Mouse (Mus musculus): Measurements from ENCODE around the gene Rnf187. TPM values are rescaled to one million over a fixed set of nuclear protein-coding genes. Genes with fewer than 3 reads are reported as not detected.

Rnf187 gene
- polyA plus RNA-seq, 1 experiment from 2014 or later = 381 TPM

DNA sequence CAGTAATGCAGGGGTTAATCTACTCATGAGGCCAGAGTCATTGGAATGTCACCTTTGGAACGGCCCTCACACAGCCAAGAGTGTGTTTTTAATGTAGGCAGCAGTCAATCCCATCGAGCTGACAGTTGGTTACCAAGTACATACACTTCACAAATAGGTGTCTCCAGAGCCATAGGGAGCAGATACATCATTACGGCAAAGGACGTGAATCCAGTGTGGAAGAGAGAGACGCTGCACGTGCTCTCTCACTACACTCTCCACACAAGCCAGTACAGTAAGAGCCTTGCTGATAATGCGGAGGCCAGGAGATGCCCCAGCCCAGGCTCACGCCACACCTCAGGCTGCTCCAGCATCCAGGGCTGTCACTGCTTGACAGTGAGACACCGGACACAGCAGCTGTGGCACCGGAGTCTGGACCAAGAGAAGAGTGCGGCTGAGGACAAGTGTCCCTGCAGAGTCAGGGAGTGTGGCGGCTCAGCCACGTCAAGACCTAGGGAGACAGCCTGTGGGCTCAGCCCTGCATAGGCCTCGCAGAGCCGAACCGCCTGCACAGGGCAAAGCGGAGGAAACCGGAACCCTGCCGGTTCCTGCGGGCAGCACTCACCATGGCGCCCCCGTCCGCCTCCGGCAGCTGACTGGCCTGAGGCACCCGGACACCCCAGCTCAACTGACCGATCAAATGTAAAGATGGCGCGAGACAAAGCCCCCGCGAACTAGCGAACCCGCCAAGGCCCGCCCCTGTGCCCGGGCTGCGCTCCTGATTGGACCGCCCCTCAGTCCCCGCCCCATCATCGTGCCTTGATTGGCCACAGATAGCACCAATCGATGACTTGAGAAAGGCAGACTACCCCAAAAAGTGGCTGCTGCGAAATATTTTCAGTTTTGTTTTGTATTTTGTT is 35.0 kb downstream of the Rnf187 start, which contains the start of gene Zfp39:
Gene Zfp39 (minus strand): TSS at position 715 of the 899 bp plus-strand sequence.
- Histone ChIP-seq H3K27ac (peak within 1 kb of the TSS; percentile 96), H3K9me3 (no peaks in the 10 kb centered on the region), H3K4me1 (replicated peaks) (peaks cover 13% of the 10 kb centered on the region), H3K27me3 (ENCODE audit: insufficient read depth, poor library complexity, severe bottlenecking) (no peaks in the 10 kb centered on the region), H3K4me3 (peak within 1 kb of the TSS; percentile 80), H3K36me3 (peaks cover 34% of the 10 kb centered on the region)
- peak; percentile 97 for DNase-seq (ENCODE audit: low spot score)
- WGBS = under 1% methylated on average over 40 of the region's 40 CpGs

DNA sequence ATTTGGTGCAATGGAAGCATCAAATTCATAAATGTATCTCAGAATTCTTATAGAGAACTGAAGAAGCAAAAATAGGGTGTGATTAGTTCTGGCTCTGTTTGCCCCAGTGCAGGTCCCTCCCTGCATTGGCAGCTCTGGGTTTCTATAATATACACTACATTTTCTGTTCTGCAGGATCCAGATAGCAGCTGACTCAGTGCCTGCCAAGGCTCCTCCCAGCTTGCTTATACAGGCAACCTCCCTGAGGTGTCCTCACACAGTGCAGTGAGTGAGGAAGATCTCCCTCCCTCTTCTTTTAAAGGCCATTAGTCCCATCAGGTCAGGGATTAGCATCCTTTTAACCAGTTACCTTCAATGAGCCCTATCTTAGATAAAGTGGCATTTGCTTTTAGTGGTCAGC is 37.6 kb downstream of the Rnf187 start:
- peaks cover 13% of the 10 kb centered on the region for H3K4me1 ChIP-seq (replicated peaks)
- H3K9me3 ChIP-seq = no peaks in the 10 kb centered on the region
- peaks cover 52% of the 10 kb centered on the region for H3K36me3 ChIP-seq
- H3K27ac ChIP-seq = no peak overlapping the region
- DNase-seq (ENCODE audit: low spot score) = no peak
- H3K4me3 ChIP-seq = no peak overlapping the region
- no peaks in the 10 kb centered on the region for H3K27me3 ChIP-seq (ENCODE audit: insufficient read depth, poor library complexity, severe bottlenecking)

DNA sequence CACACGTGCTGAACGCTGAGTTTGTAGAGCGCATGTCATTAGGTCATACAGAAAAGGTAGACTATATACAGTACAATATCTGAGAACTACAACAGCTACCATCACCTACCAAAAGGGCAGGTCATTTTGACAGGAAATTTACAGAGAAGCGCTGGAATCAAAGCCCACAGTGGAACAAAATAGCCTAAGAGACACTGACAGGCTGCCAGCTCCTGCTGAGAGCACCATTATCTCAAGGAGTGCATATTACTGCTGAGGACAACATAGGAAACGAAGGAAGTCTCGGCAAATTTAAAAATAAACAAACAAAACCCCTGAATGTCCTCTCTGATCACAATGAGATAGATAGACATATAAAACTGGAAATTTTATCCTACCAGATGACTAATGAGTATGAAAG is 41.2 kb downstream of the Rnf187 start:
- Histone ChIP-seq H3K4me1 (replicated peaks) (peaks cover under 1% of the 10 kb centered on the region; the same call in 1 of the 2 replicates), H3K27me3 (ENCODE audit: insufficient read depth, poor library complexity, severe bottlenecking) (no peaks in the 10 kb centered on the region), H3K27ac (no peak overlapping the region), H3K9me3 (no peaks in the 10 kb centered on the region), H3K36me3 (peaks cover 82% of the 10 kb centered on the region), H3K4me3 (no peak overlapping the region)
- 88% methylated on average over 6 of the region's 6 CpGs for WGBS
- DNase-seq (ENCODE audit: low spot score) = no peak

- DNase-seq (ENCODE audit: low spot score) = no peak
- Histone ChIP-seq H3K4me3 (no peak overlapping the region), H3K36me3 (peaks cover 87% of the 10 kb centered on the region), H3K27ac (no peak overlapping the region), H3K27me3 (ENCODE audit: insufficient read depth, poor library complexity, severe bottlenecking) (no peaks in the 10 kb centered on the region), H3K4me1 (replicated peaks) (no peaks in the 10 kb centered on the region), H3K9me3 (no peaks in the 10 kb centered on the region)
- WGBS = 79% methylated on average over 6 of the region's 6 CpGs
These were observed 44.3 kb downstream of the Rnf187 start for GRCm38 (mm10) chr11:58894456-58894855.

GRCm38 (mm10) chr11:58890511-58890910 is 48.2 kb downstream of the Rnf187 start:
- Histone ChIP-seq H3K9me3 (no peaks in the 10 kb centered on the region), H3K4me1 (replicated peaks) (no peaks in the 10 kb centered on the region), H3K27ac (no peak overlapping the region), H3K36me3 (peaks cover 77% of the 10 kb centered on the region), H3K27me3 (ENCODE audit: insufficient read depth, poor library complexity, severe bottlenecking) (no peaks in the 10 kb centered on the region), H3K4me3 (no peak overlapping the region)
- no peak for DNase-seq (ENCODE audit: low spot score)
- 94% methylated on average over 10 of the region's 10 CpGs for WGBS

DNA sequence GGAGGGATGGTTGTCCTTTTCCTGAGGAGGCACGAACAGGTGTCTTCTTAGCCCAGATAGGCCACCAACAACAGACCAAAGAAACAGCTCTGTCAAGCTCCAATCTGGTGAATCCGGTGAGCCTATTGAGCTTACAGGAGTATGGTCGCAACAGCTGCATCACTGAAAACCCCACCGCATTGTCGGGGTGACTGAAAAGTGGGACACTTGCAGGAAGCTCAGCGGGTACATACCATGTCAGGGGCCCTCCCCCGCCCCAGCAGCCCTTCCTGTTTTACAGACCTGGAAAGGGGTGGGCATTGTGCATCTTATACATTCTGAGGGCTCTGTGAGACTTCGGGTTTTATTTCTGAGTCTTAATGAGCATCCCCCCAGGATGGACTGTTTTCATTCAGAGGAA is 55.0 kb downstream of the Rnf187 start:
- DNase-seq (ENCODE audit: low spot score) = no peak
- WGBS = 88% methylated on average over 8 of the region's 8 CpGs
- H3K4me3 ChIP-seq = no peak overlapping the region
- peaks cover 55% of the 10 kb centered on the region for H3K36me3 ChIP-seq
- H3K9me3 ChIP-seq = no peaks in the 10 kb centered on the region
- no peak overlapping the region for H3K27ac ChIP-seq
- H3K27me3 ChIP-seq (ENCODE audit: insufficient read depth, poor library complexity, severe bottlenecking) = no peaks in the 10 kb centered on the region
- no peaks in the 10 kb centered on the region for H3K4me1 ChIP-seq (replicated peaks)

Other genes with a start within 250 kb of the Rnf187 start
- gene Olfr319, start 239.8 kb downstream of the Rnf187 start, polyA plus RNA-seq (2016; fragmentation: Nextera tagmentation; extraction: Ambion mirVana) = not detected in 2 replicates
- gene Olfr318, start 214.9 kb downstream of the Rnf187 start, polyA plus RNA-seq (2016; fragmentation: Nextera tagmentation; extraction: Ambion mirVana) = not detected in 2 replicates
- gene Olfr317, start 199.7 kb downstream of the Rnf187 start, polyA plus RNA-seq (2016; fragmentation: Nextera tagmentation; extraction: Ambion mirVana) = not detected in 2 replicates
- gene Olfr316, start 186.2 kb downstream of the Rnf187 start, polyA plus RNA-seq (2016; fragmentation: Nextera tagmentation; extraction: Ambion mirVana) = not detected in 2 replicates
- gene Olfr315, start 165.7 kb downstream of the Rnf187 start, polyA plus RNA-seq (2016; fragmentation: Nextera tagmentation; extraction: Ambion mirVana) = not detected in 2 replicates
- not detected in 2 replicates for gene Olfr314, start 156.0 kb downstream of the Rnf187 start, polyA plus RNA-seq (2016; fragmentation: Nextera tagmentation; extraction: Ambion mirVana)
- 8.4 and 19.1 TPM in 2 replicates for gene Fam183b, start 137.0 kb downstream of the Rnf187 start, polyA plus RNA-seq (2016; fragmentation: Nextera tagmentation; extraction: Ambion mirVana)
- gene Olfr313, start 123.9 kb downstream of the Rnf187 start, polyA plus RNA-seq (2016; fragmentation: Nextera tagmentation; extraction: Ambion mirVana) = not detected in 2 replicates
- not detected in 2 replicates for gene Olfr312, start 109.7 kb downstream of the Rnf187 start, polyA plus RNA-seq (2016; fragmentation: Nextera tagmentation; extraction: Ambion mirVana)
- gene Olfr311, start 99.7 kb downstream of the Rnf187 start, polyA plus RNA-seq (2016; fragmentation: Nextera tagmentation; extraction: Ambion mirVana) = not detected in 2 replicates
- gene Gm12258, start 91.8 kb downstream of the Rnf187 start, polyA plus RNA-seq (2016; fragmentation: Nextera tagmentation; extraction: Ambion mirVana) = 10.0 and 12.0 TPM in 2 replicates
- 11.3 and 12.4 TPM in 2 replicates for gene 2810021J22Rik, start 71.7 kb downstream of the Rnf187 start, polyA plus RNA-seq (2016; fragmentation: Nextera tagmentation; extraction: Ambion mirVana)
- gene Zfp39, start 34.7 kb downstream of the Rnf187 start, polyA plus RNA-seq (2016; fragmentation: Nextera tagmentation; extraction: Ambion mirVana) = 4.3 and 4.7 TPM in 2 replicates
- gene Btnl10, start 21.0 kb downstream of the Rnf187 start, polyA plus RNA-seq (2016; fragmentation: Nextera tagmentation; extraction: Ambion mirVana) = 0.05 TPM in 1 of 2 replicates, not detected in the other
- gene Hist3h2ba, start 10.0 kb upstream of the Rnf187 start, polyA plus RNA-seq (2016; fragmentation: Nextera tagmentation; extraction: Ambion mirVana) = 39.0 and 115 TPM in 2 replicates
- 25.4 and 49.0 TPM in 2 replicates for gene Hist3h2a, start 15.8 kb upstream of the Rnf187 start, polyA plus RNA-seq (2016; fragmentation: Nextera tagmentation; extraction: Ambion mirVana)
- 0.41 and 0.85 TPM in 2 replicates for gene Trim17, start 15.8 kb upstream of the Rnf187 start, polyA plus RNA-seq (2016; fragmentation: Nextera tagmentation; extraction: Ambion mirVana)
- gene Trim11, start 39.2 kb upstream of the Rnf187 start, polyA plus RNA-seq (2016; fragmentation: Nextera tagmentation; extraction: Ambion mirVana) = 18.8 and 20.2 TPM in 2 replicates
- gene Obscn, start 197.5 kb upstream of the Rnf187 start, polyA plus RNA-seq (2016; fragmentation: Nextera tagmentation; extraction: Ambion mirVana) = 0.15 TPM in 1 of 2 replicates, not detected in the other
- gene Iba57, start 224.8 kb upstream of the Rnf187 start, polyA plus RNA-seq (2016; fragmentation: Nextera tagmentation; extraction: Ambion mirVana) = 4.8 and 7.1 TPM in 2 replicates
- 0.14 and 0.20 TPM in 2 replicates for gene Gjc2, start 244.3 kb upstream of the Rnf187 start, polyA plus RNA-seq (2016; fragmentation: Nextera tagmentation; extraction: Ambion mirVana)